Mouse (Mus musculus) midbrain, embryonic 12.5 days (tissue): ENCODE measurements around the gene Csrp3. TPM values are rescaled to one million over a fixed set of nuclear protein-coding genes. Genes with fewer than 3 reads are reported as not detected.

Experiments
- ATAC-seq: fragments of 200-750 bp; cut with Nextera tagmentation; 2 replicates; pipeline ENCODE4 v1.8.0; 2017; ENCODE audit warnings: low read depth, moderate TSS enrichment, moderate library complexity; ENCODE audit not compliant: low FRiP score
- H3K27ac ChIP-seq: fragments of 300-500 bp; sonication (generic); replicated peaks from 2 replicates; pipeline ENCODE4 v1.5.1; 2016; ENCODE audit warnings: mild to moderate bottlenecking
- H3K27me3 ChIP-seq: fragments of 300-500 bp; sonication (generic); 2 replicates; pipeline ENCODE4 v1.6.1; 2016; ENCODE audit warnings: mild to moderate bottlenecking
- H3K36me3 ChIP-seq: fragments of 300-500 bp; sonication (generic); 2 replicates; pipeline ENCODE4 v1.6.1; 2016
- H3K4me1 ChIP-seq: fragments of 300-500 bp; sonication (generic); 2 replicates; pipeline ENCODE4 v1.6.1; 2016
- H3K4me2 ChIP-seq: fragments of 300-500 bp; sonication (generic); replicated peaks from 2 replicates; pipeline ENCODE4 v1.6.1; 2016; ENCODE audit warnings: mild to moderate bottlenecking, moderate library complexity
- H3K4me3 ChIP-seq: fragments of 300-500 bp; sonication (generic); 2 replicates; pipeline ENCODE4 v1.5.1; 2016; ENCODE audit warnings: mild to moderate bottlenecking
- H3K9ac ChIP-seq: fragments of 300-500 bp; sonication (generic); replicated peaks from 2 replicates; pipeline ENCODE4 v1.6.1; 2016; ENCODE audit warnings: mild to moderate bottlenecking, moderate library complexity
- H3K9me3 ChIP-seq: fragments of 300-500 bp; sonication (generic); 2 replicates; pipeline ENCODE4 v1.6.1; 2016; ENCODE audit warnings: mild to moderate bottlenecking
- WGBS: fragments of 180-500 bp; shearing (Covaris S2); methylation state at CpG from one replicate; pipeline ENCODE4 v1.1.7; 2016; 5-methylcytosine and 5-hydroxymethylcytosine counted together
- polyA plus RNA-seq: library from polyadenylated mRNA; unstranded; fragments of >200 nt; fragmentation: Nextera tagmentation; extraction: Ambion mirVana; gene quantifications from 2 replicates; pipeline ENCODE4 v1.2.1, GENCODE M21; 2016

Csrp3 gene
- 0.27 and 0.56 TPM in 2 replicates for polyA plus RNA-seq

DNA sequence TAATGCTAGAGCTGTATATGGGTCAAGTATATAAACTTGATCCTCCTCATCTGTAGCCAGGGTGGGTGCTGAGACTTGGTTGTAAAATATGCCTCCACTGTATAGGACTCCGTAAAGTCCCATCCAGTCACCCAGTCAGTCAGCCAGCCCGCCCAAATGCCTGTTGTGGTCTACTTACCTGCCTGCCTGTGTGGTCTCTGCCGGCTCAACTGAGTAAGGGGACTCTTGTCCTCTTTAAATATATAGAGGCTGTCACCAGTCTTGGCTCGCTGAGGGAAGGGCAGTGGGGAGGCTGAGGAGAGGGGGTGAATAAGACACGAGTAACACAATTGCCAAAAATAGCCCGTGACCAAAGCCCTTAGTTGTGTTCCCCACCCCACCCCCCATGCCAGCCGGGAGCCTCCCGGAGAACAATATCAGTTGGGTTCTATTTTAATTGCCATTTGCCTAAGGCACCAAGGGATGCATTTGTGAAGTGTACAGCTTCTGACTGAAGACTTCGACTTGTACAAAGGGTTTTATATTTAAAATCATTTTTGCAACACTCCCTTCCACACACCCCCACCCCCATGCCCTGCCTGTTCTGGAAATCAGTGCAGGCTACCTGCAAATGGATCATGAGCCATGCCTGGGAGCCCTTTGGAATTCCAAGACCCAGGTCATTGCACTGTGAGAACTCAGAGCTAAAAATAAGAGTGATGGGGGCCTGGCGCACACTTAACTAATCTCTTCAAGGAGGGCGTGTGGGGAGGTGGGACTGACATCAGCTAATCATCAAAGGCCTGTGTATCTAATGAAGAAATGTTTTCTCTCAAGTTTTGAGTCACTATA lies at the start of gene Csrp3:
TSS of gene Csrp3 (minus strand) at position 214 of the 831 bp plus-strand sequence.
- Histone ChIP-seq H3K9ac (no peak within 1 kb of the TSS), H3K4me1 (peaks cover 7% of the 10 kb centered on the region; the same call in 1 of the 2 replicates), H3K4me3 (no peak within 1 kb of the TSS), H3K27ac (no peak within 1 kb of the TSS), H3K9me3 (no peaks in the 10 kb centered on the region), H3K27me3 (peaks cover 37% of the 10 kb centered on the region), H3K4me2 (no peak within 1 kb of the TSS), H3K36me3 (no peaks in the 10 kb centered on the region)
- WGBS = 59% methylated on average over 11 of the region's 11 CpGs
- peak; percentile 47; the same call in 1 of the 2 replicates for ATAC-seq

DNA sequence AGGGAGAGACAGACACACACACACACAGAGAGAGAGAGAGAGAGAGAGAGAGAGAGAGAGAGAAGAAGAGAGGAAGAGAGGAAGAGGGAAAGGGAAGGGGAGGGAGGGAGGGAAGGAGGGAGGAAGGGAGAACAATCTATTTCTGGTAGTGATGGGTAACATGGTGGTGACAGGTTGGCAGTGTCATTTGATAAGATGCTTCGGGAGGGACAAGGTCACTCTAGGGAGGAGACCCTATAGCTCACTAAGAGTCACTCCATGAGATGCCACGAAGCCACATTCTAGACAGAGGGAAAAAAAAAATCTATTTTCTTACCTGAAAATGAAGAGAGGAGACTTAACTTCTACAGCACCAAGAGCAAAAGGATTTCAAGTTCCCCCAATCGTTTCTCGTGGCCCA lies 48.2 kb upstream of the Csrp3 start:
- Histone ChIP-seq H3K9me3 (no peaks in the 10 kb centered on the region), H3K9ac (no peak overlapping the region), H3K4me2 (no peak overlapping the region), H3K4me1 (peaks cover 23% of the 10 kb centered on the region), H3K27ac (no peak overlapping the region), H3K4me3 (no peak overlapping the region), H3K27me3 (peaks cover 80% of the 10 kb centered on the region), H3K36me3 (no peaks in the 10 kb centered on the region)
- WGBS = 80% methylated on average over 4 of the region's 4 CpGs
- no peak for ATAC-seq

DNA sequence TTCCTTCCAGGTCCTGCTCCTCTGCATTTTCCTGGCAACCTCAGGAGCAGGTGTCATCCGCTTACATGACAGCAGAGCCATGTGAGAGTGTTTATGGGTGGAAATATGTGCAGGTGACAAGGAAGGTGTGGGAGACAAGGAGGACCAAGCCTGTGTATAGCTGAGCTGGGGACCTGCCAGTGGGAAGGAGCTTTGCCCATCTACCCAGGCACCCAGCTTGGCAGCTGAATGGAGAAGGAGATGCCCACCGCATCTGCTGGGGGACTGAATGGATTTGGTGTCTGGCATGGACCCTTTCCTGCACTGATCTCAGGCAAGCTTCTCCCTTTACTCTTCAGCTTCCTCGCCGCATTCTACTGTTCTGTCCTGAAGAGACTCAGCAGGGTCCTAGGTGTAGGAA lies 47.6 kb upstream of the Csrp3 start:
- Histone ChIP-seq H3K4me2 (no peak overlapping the region), H3K36me3 (no peaks in the 10 kb centered on the region), H3K27ac (no peak overlapping the region), H3K27me3 (peaks cover 79% of the 10 kb centered on the region), H3K4me3 (no peak overlapping the region), H3K9ac (no peak overlapping the region), H3K4me1 (peaks cover 28% of the 10 kb centered on the region), H3K9me3 (no peaks in the 10 kb centered on the region)
- 86% methylated on average over 4 of the region's 4 CpGs for WGBS
- no peak for ATAC-seq

DNA sequence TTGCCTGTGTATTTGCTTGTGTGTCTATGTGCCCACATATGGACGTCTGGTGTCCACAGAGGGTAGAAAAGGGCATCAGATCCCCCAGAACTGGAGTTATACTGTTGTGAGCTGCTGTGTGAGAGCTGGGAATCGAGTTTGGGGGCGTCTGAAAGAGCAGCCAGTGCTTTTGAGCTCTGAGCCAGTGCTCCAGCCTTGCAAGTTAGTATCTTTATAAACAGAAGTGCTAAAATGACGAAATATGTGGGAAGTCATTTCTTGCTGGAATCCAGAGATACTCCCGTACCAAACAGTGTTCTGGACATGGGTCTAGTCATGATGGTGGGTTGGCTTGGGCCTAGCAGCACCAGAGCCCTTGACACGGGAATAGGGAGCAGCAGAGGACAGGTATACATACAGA lies 46.9 kb upstream of the Csrp3 start:
- no peak overlapping the region for H3K4me2 ChIP-seq
- H3K27ac ChIP-seq = no peak overlapping the region
- ATAC-seq = no peak
- H3K9ac ChIP-seq = no peak overlapping the region
- peaks cover 30% of the 10 kb centered on the region for H3K4me1 ChIP-seq
- no peaks in the 10 kb centered on the region for H3K36me3 ChIP-seq
- WGBS = 80% methylated on average over 6 of the region's 6 CpGs
- H3K4me3 ChIP-seq = no peak overlapping the region
- H3K9me3 ChIP-seq = no peaks in the 10 kb centered on the region
- peaks cover 72% of the 10 kb centered on the region for H3K27me3 ChIP-seq

DNA sequence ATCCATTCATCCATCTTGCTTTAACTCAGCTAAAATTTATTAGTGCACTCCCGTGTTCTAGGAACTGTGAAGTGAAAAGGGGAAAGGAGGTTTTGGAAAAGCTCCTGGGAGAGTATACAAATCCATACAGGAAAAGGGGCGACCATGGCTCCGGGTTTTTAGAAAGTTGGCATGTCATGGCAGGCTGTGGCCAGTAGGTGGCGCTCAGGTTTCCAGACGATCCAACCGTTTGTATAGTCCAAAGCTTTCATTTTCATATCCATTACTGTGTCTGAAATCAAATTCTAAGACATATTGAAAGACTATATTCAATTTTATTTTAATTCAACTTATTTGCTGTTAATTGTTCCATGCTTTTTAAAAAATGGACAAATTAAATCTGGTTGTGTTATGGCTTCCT lies 46.3 kb upstream of the Csrp3 start:
- Histone ChIP-seq H3K4me2 (no peak overlapping the region), H3K27me3 (peaks cover 65% of the 10 kb centered on the region)

DNA sequence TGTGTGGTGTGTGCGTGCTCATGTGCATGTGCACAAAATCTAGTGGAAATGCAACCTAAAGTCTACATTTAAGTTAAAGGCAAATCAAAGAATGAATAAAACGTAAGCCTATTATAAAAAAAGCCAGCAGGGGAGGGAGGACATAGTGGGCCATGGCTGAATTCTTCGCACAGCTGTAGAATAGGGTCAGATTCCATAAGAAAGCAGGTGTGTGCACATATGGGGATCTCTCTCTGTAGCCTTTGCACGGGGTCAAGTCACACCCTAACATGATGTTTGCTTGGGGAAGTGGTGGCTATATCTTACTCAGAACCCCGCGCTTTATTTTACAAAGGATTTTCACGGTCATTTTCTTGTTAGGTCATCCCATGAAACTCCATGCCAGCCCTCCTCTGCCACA lies 45.3 kb upstream of the Csrp3 start:
- no peak overlapping the region for H3K27ac ChIP-seq
- no peak overlapping the region for H3K4me2 ChIP-seq
- no peak overlapping the region for H3K4me3 ChIP-seq
- H3K9me3 ChIP-seq = no peaks in the 10 kb centered on the region
- 78% methylated on average over 7 of the region's 7 CpGs for WGBS
- peaks cover 34% of the 10 kb centered on the region for H3K4me1 ChIP-seq
- peaks cover 63% of the 10 kb centered on the region for H3K27me3 ChIP-seq
- H3K36me3 ChIP-seq = no peaks in the 10 kb centered on the region
- no peak for ATAC-seq
- no peak overlapping the region for H3K9ac ChIP-seq

More for the DNA sequence above, 46.3 kb upstream of the Csrp3 start:
- H3K36me3 ChIP-seq = no peaks in the 10 kb centered on the region
- 2% methylated on average over 6 of the region's 6 CpGs for WGBS
- no peak overlapping the region for H3K4me3 ChIP-seq
- no peaks in the 10 kb centered on the region for H3K9me3 ChIP-seq
- H3K27ac ChIP-seq = no peak overlapping the region
- peaks cover 30% of the 10 kb centered on the region for H3K4me1 ChIP-seq
- H3K9ac ChIP-seq = no peak overlapping the region
- no peak for ATAC-seq

DNA sequence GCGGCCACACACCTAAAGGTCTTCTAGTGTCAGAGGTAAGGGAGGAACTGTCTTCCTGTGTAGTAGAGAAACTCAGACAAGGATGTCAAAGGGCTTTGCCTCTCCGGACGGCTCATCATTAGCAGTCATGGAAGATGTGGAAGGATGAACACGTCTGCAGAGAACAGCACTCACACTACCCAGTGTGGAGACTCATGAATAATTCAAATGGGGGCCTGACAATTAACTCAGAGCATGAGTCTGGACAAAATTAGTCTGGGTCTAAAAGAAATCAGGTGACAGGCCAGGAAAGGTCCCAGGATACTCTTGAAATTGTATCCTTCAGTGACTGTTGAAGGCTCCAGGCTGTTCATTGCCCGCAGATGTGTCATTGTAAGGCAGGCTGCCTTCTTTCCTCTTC lies 43.2 kb upstream of the Csrp3 start:
- Histone ChIP-seq H3K36me3 (no peaks in the 10 kb centered on the region), H3K9ac (no peak overlapping the region), H3K4me1 (peaks cover 23% of the 10 kb centered on the region), H3K4me2 (no peak overlapping the region), H3K4me3 (no peak overlapping the region), H3K9me3 (no peaks in the 10 kb centered on the region), H3K27me3 (peaks cover 60% of the 10 kb centered on the region), H3K27ac (0 out of 2 replicates have a peak overlapping the region, but pooled peaks have one; percentile 10)
- peak; percentile 50; the same call in 1 of the 2 replicates for ATAC-seq
- WGBS = 35% methylated on average over 5 of the region's 5 CpGs

DNA sequence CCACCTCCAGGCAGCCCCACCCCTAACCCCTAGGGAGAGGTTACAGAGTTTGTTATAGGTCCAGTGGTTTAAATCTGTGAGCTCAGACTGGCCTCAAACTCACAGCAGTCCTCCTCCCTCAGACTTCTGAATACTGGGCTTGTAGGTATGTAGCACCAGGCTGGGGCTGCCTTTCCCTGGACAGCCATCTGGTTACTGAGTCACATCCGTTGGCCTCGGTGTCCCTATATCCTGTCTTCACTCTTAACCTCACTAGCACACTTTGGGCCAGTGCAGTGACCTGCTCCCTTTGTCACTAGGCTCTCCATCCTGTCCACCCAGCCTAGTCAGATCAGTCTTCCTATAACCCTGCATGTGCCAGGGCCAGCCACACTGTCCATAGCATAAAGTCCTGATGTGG lies 40.9 kb upstream of the Csrp3 start:
- 68% methylated on average over 2 of the region's 2 CpGs for WGBS
- Histone ChIP-seq H3K9ac (no peak overlapping the region), H3K4me1 (peaks cover 23% of the 10 kb centered on the region), H3K27me3 (peaks cover 63% of the 10 kb centered on the region), H3K9me3 (no peaks in the 10 kb centered on the region), H3K27ac (no peak overlapping the region), H3K4me2 (no peak overlapping the region), H3K4me3 (no peak overlapping the region), H3K36me3 (no peaks in the 10 kb centered on the region)
- no peak for ATAC-seq

DNA sequence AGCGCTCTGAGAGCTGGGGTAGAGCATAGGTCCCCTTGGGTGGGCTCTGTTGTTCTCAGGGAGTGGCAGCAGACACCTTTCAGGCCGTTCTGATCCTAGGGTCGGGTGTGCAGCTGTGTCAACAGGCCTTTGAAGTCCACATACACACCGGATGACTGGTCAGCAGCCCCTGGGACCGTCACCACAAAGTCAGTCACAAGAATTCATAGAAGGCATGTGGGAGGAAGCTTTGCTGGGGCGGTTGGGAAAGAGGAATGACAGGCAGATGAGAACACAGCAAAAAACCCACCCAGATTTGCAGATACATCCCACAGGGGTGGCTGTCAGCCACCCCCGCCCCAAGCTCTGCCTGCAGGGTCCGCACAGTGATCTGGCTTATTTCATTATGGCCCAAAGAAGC lies 40.1 kb upstream of the Csrp3 start:
- H3K4me2 ChIP-seq = no peak overlapping the region
- H3K9ac ChIP-seq = no peak overlapping the region
- WGBS = 35% methylated on average over 8 of the region's 8 CpGs
- no peak for ATAC-seq
- H3K27me3 ChIP-seq = peaks cover 63% of the 10 kb centered on the region
- no peaks in the 10 kb centered on the region for H3K36me3 ChIP-seq
- no peaks in the 10 kb centered on the region for H3K9me3 ChIP-seq
- peaks cover 23% of the 10 kb centered on the region for H3K4me1 ChIP-seq
- H3K27ac ChIP-seq = no peak overlapping the region
- H3K4me3 ChIP-seq = no peak overlapping the region

DNA sequence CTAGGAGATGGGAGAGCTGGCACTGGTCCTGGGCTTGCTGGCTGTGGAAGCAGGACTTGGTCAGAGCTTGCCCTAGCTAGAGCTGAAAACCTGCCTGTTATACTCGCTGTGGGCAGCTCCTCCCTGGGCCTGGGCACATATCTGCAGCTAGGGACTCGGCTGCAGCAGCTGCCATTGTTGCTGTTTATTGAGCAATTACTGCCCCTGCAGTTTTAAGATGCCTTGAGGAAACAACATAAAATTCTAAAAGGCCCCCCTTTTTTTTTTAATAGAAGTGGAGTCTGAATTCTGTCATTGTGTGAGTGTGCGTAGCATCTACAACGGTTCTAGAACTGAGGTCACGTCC lies 36.4 kb upstream of the Csrp3 start:
- no peak overlapping the region for H3K4me2 ChIP-seq
- H3K9me3 ChIP-seq = no peaks in the 10 kb centered on the region
- H3K36me3 ChIP-seq = no peaks in the 10 kb centered on the region
- no peak overlapping the region for H3K4me3 ChIP-seq
- H3K27me3 ChIP-seq = peaks cover 70% of the 10 kb centered on the region
- H3K9ac ChIP-seq = no peak overlapping the region
- no peak for ATAC-seq
- WGBS = 80% methylated on average over 5 of the region's 5 CpGs
- peaks cover 29% of the 10 kb centered on the region for H3K4me1 ChIP-seq
- H3K27ac ChIP-seq = no peak overlapping the region

DNA sequence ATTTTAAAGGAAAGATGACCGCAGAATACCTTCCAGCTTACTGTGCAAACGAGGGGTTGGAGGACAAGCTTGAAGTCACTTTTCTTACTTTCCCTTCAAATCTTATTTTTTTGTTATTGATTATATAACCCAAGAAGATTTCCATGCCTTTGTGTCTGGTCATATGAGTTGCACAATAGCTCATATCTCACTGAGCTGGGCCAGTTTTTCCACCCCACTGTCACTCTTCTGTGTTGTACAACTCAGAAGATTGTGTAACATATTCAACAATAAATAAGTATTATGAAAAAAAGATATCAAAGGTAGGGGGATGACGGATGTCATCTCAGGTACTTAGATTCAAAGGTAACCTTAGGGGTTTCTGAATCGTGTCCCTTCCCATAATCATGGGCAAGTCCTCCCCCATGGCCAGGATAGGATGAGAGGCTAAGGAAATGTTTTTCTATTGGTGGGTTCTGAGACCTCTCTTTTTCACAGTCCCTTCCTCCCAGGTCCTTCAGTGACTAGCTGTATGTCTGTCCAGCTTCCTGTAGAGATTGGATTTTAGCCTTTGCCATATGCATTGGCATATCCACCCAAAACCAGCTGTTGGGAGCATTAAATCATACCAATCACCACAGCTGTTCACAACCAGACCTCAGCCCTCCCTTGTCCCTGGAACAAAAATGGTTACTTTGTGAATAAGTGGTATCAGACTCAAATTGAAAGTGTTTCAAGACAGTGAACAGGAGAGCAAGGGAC lies 35.9 kb upstream of the Csrp3 start:
- peaks cover 31% of the 10 kb centered on the region for H3K4me1 ChIP-seq
- no peaks in the 10 kb centered on the region for H3K36me3 ChIP-seq
- WGBS = 83% methylated on average over 4 of the region's 4 CpGs
- H3K4me3 ChIP-seq = no peak overlapping the region
- H3K4me2 ChIP-seq = no peak overlapping the region
- ATAC-seq = no peak
- H3K27ac ChIP-seq = no peak overlapping the region
- H3K9ac ChIP-seq = no peak overlapping the region
- peaks cover 66% of the 10 kb centered on the region for H3K27me3 ChIP-seq
- no peaks in the 10 kb centered on the region for H3K9me3 ChIP-seq

DNA sequence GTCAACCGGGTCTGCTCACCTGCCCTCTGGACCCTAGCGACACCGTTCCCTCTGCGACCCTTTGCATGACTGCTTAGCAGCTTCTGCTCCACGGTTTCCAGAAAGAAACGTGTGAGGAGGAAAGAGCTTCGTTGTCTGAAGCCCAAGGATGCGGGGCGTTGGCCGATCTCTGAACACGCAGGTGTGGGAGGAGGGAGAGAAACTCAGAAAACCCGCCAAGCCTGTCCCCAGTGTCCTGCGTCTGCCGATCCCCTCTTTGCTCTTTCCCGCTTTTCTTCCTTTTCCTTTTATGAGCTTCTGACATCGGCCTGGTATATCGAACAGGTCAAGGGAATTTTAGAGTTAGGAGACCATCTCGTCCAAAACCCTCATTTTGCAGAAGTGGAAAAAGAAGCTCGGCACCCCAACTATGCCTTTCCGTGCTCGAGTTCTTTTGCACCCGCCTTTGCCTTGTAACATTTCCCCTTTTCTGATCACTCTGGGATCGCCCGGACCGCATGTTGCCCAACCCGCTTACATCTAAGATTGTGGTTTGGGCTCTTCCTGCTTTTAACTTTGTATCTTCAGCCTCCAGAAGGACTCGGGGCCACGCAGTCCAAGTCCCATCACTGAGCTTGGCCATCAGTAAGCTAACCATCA lies 34.3 kb upstream of the Csrp3 start:
- H3K27ac ChIP-seq = no peak overlapping the region
- no peak for ATAC-seq

More for the DNA sequence above, 34.3 kb upstream of the Csrp3 start:
- H3K4me2 ChIP-seq = peak overlapping the region; percentile 99
- H3K4me1 ChIP-seq = peaks cover 21% of the 10 kb centered on the region
- peaks cover 13% of the 10 kb centered on the region for H3K36me3 ChIP-seq
- peaks cover 58% of the 10 kb centered on the region for H3K27me3 ChIP-seq
- H3K9ac ChIP-seq = peak overlapping the region; percentile 58
- WGBS = 3% methylated on average over 28 of the region's 28 CpGs
- no peaks in the 10 kb centered on the region for H3K9me3 ChIP-seq
- H3K4me3 ChIP-seq = peak overlapping the region; percentile 82
